Mouse (Mus musculus): ENCODE data around the gene Eif2b2. TPM values are rescaled to one million over a fixed set of nuclear protein-coding genes. Genes with fewer than 3 reads are reported as not detected.

The Eif2b2 gene
- polyA plus RNA-seq, 1 experiment from 2014 or later, result 78.7 TPM

DNA sequence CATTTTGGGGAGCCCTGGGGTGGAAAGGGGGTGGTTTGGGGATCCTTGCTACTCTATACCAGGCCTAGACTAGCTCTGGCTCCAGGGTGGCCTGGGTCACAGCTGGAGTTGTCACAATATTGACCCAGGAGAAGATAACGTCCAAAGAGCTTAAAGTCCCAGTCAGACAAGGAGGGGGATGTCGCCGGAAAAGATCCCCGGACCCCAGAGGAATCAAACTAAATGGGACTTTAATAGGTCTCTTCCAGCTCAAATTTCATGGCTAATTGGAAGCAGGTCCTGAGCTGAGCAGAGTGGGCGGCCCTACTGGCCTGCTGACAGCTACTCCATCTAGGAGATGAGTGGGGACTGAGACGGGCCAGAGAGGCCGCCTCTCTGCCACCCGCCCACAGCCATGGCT is 21.3 kb upstream of the Eif2b2 start:
- ATAC-seq (ENCODE audit: low FRiP score, low TSS enrichment), result no peak
- 57% methylated on average over 8 of the region's 8 CpGs for WGBS
- Histone ChIP-seq H3K9ac (replicated peaks; ENCODE audit: low read length) (no peak overlapping the region), H3K4me2 (ENCODE audit: low read length) (no peak overlapping the region), H3K27ac (replicated peaks; ENCODE audit: low read depth, low read length) (no peak overlapping the region), H3K36me3 (ENCODE audit: control insufficient read depth, insufficient read depth, low read length) (no peaks in the 10 kb centered on the region), H3K9me3 (ENCODE audit: control insufficient read depth, low read length) (no peaks in the 10 kb centered on the region), H3K4me3 (replicated peaks; ENCODE audit: low read depth, low read length) (no peak overlapping the region), H3K4me1 (ENCODE audit: control insufficient read depth, insufficient read depth, low read length) (peaks cover 19% of the 10 kb centered on the region), H3K27me3 (ENCODE audit: control insufficient read depth, insufficient read depth, low read length) (no peaks in the 10 kb centered on the region)
- no peak for DNase-seq

DNA sequence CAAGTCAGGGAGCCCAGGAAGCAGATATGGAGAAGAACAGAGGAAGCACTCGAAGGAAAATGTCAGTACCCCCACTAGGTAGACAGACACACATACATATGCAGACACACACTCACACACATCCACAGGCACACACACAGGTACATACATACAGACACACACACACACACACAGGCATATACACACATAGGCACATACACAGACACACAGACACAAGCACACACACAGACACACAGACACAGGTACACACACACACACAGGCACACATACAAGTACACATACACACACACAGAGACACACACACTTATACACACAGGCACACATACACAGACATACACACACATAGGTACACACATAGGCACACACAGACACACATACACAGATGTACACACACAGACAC is 19.3 kb upstream of the Eif2b2 start:
- DNase-seq, result no peak
- 94% methylated on average over 1 of the region's 1 CpGs for WGBS
- Histone ChIP-seq H3K27me3 (ENCODE audit: control insufficient read depth, insufficient read depth, low read length) (no peaks in the 10 kb centered on the region), H3K4me3 (replicated peaks; ENCODE audit: low read depth, low read length) (no peak overlapping the region), H3K4me1 (ENCODE audit: control insufficient read depth, insufficient read depth, low read length) (peaks cover 15% of the 10 kb centered on the region), H3K4me2 (ENCODE audit: low read length) (no peak overlapping the region), H3K36me3 (ENCODE audit: control insufficient read depth, insufficient read depth, low read length) (no peaks in the 10 kb centered on the region), H3K9me3 (ENCODE audit: control insufficient read depth, low read length) (no peaks in the 10 kb centered on the region), H3K9ac (replicated peaks; ENCODE audit: low read length) (no peak overlapping the region), H3K27ac (replicated peaks; ENCODE audit: low read depth, low read length) (no peak overlapping the region)
- ATAC-seq (ENCODE audit: low FRiP score, low TSS enrichment), result no peak

DNA sequence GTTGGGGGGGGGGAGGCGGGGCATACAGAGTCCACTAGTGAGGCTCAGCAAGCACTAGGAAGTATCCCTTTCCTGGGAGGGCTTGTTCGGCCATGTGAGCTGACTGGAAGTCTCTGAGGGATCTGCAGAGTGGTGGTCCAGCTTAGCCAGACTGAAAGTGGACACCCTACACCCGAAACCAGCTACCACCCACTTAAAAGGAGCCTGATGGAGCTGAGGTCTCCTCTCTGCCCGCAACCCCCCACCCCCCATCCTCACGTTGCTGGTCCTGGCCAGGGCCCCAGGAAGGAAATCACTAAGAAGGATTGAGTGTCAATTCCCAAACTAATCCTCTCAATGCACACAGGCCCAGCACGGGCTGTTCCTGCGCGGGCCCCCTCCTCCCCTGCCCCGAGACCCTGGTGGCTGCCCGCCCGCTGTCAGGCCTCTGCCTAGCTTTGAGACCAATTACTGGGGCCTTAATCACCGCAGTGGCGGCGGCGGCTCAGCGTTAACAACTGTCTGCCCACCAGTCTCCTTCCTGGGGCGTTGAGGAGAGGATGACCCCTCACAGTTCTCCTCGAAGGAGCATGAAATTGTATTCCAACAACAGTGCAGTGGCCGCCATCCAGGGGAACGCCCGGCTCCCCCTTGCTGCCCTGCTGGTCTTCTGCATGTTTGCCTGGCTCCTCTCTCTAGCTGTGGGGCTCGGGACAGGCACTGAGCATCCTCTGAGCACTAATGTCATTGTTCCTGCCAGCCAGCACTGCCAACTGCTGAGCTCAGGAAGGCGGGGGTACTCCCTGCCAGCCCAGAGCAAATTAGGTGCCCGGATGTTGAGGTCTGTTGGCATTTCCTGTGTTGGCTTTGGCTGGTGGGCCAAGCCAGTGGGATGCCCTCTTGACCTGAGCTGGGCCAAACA is 18.1 kb upstream of the Eif2b2 start:
- 0 out of 2 replicates have a peak overlapping the region, but pooled peaks have one; percentile 14 for H3K9ac ChIP-seq (replicated peaks; ENCODE audit: low read length)
- no peaks in the 10 kb centered on the region for H3K36me3 ChIP-seq (ENCODE audit: control insufficient read depth, insufficient read depth, low read length)
- H3K9me3 ChIP-seq (ENCODE audit: control insufficient read depth, low read length), result no peaks in the 10 kb centered on the region
- 13% methylated on average over 24 of the region's 24 CpGs for WGBS
- DNase-seq, result peak; percentile 68
- peaks cover 15% of the 10 kb centered on the region for H3K4me1 ChIP-seq (ENCODE audit: control insufficient read depth, insufficient read depth, low read length)
- H3K4me3 ChIP-seq (replicated peaks; ENCODE audit: low read depth, low read length), result no peak overlapping the region
- H3K27ac ChIP-seq (replicated peaks; ENCODE audit: low read depth, low read length), result peak overlapping the region; percentile 78
- H3K27me3 ChIP-seq (ENCODE audit: control insufficient read depth, insufficient read depth, low read length), result no peaks in the 10 kb centered on the region
- peak overlapping the region; percentile 28 for H3K4me2 ChIP-seq (ENCODE audit: low read length)
- peak; percentile 46; the same call in 1 of the 2 replicates for ATAC-seq (ENCODE audit: low FRiP score, low TSS enrichment)

DNA sequence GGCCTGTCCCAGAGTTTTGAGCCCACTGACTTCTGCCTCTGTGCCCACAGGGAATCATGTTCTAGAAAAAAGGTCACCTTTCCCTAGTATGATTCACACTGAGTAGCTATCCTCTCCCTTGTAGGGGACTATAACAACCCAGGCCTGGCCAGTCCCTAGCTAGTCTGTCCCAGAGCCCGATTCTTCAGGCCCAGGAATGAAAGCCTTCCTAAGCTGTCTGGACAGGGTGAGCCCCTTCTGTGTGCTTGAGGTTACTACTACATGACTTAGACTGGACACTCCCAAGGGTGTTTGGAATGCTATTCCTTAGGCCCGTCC is 17.5 kb upstream of the Eif2b2 start:
- no peak overlapping the region for H3K4me3 ChIP-seq (replicated peaks; ENCODE audit: low read depth, low read length)
- ATAC-seq (ENCODE audit: low FRiP score, low TSS enrichment), result no peak
- no peaks in the 10 kb centered on the region for H3K27me3 ChIP-seq (ENCODE audit: control insufficient read depth, insufficient read depth, low read length)
- no peak for DNase-seq
- H3K36me3 ChIP-seq (ENCODE audit: control insufficient read depth, insufficient read depth, low read length), result no peaks in the 10 kb centered on the region
- H3K4me1 ChIP-seq (ENCODE audit: control insufficient read depth, insufficient read depth, low read length), result peaks cover 15% of the 10 kb centered on the region
- H3K9me3 ChIP-seq (ENCODE audit: control insufficient read depth, low read length), result no peaks in the 10 kb centered on the region
- H3K27ac ChIP-seq (replicated peaks; ENCODE audit: low read depth, low read length), result peak overlapping the region; percentile 78
- no peak overlapping the region for H3K4me2 ChIP-seq (ENCODE audit: low read length)
- WGBS, result 78% methylated on average over 2 of the region's 2 CpGs
- H3K9ac ChIP-seq (replicated peaks; ENCODE audit: low read length), result no peak overlapping the region

DNA sequence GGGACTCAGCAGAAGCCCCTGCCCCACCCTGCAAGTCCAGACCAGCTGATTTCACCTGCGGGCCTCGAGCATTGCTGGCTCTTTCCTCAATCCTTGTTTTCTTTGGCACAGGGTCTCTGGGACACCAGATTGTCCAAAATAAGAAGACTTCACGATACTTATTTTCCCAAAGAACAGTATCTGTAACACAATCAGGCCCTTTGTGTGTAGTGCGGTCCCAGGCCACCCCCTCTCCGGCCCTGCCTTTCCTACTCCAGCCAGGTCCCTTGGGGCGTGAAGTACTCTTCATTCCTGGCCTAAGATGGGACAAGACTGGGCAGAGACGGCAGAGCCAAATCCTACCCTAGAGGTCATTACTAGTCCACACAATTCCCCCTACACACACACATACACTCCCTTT is 17.1 kb upstream of the Eif2b2 start:
- no peak for DNase-seq
- WGBS, result 89% methylated on average over 7 of the region's 7 CpGs

DNA sequence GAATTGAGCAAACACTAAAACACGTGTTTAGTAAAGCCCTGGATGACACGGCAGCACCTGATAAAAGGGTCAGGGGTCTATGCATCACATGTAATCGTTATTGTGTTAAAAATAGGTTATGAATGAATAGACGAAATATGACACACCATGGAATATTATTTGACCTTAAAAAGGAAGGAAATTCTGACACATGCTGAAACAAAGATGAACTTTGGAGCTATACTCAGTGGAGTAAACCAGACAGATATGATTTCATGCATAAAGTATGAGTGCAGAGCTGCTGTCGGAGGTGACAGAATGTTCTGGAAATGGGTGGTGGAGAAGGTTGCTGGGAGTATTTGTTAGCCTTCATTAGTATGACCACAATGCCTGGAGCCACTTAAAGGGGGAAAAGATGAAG is 15.6 kb upstream of the Eif2b2 start:
- Histone ChIP-seq H3K4me2 (ENCODE audit: low read length) (no peak overlapping the region), H3K27me3 (ENCODE audit: control insufficient read depth, insufficient read depth, low read length) (no peaks in the 10 kb centered on the region), H3K27ac (replicated peaks; ENCODE audit: low read depth, low read length) (no peak overlapping the region), H3K4me1 (ENCODE audit: control insufficient read depth, insufficient read depth, low read length) (peaks cover 15% of the 10 kb centered on the region), H3K4me3 (replicated peaks; ENCODE audit: low read depth, low read length) (no peak overlapping the region), H3K9ac (replicated peaks; ENCODE audit: low read length) (no peak overlapping the region), H3K36me3 (ENCODE audit: control insufficient read depth, insufficient read depth, low read length) (no peaks in the 10 kb centered on the region), H3K9me3 (ENCODE audit: control insufficient read depth, low read length) (no peaks in the 10 kb centered on the region)
- ATAC-seq (ENCODE audit: low FRiP score, low TSS enrichment), result no peak
- DNase-seq, result no peak
- WGBS, result 84% methylated on average over 5 of the region's 5 CpGs

More for the DNA sequence above, 17.1 kb upstream of the Eif2b2 start:
- Histone ChIP-seq H3K9me3 (ENCODE audit: control insufficient read depth, low read length) (no peaks in the 10 kb centered on the region), H3K4me1 (ENCODE audit: control insufficient read depth, insufficient read depth, low read length) (peaks cover 15% of the 10 kb centered on the region), H3K4me2 (ENCODE audit: low read length) (no peak overlapping the region), H3K27ac (replicated peaks; ENCODE audit: low read depth, low read length) (peak overlapping the region; percentile 78; the same call in 1 of the 2 replicates), H3K27me3 (ENCODE audit: control insufficient read depth, insufficient read depth, low read length) (no peaks in the 10 kb centered on the region), H3K9ac (replicated peaks; ENCODE audit: low read length) (no peak overlapping the region), H3K36me3 (ENCODE audit: control insufficient read depth, insufficient read depth, low read length) (no peaks in the 10 kb centered on the region), H3K4me3 (replicated peaks; ENCODE audit: low read depth, low read length) (no peak overlapping the region)
- ATAC-seq (ENCODE audit: low FRiP score, low TSS enrichment), result no peak

DNA sequence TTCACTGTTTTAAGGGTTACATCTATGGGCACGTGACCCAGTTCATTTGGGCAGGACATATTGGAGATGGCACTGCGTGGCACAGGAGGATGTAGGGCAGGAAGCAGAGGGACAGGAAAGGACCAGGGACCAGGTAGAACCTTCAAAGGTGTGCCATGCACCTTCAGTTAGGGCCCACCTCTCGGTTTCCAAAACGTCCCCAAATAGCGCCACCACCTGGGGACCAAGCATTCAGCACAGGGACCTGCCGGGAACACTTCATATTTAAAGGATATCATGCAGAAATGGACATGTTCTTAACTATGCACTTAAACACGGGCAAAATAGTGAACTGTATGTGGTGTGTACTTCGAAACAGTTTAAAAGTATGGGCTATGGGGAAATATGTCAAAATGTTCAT is 15.2 kb upstream of the Eif2b2 start:
- H3K9me3 ChIP-seq (ENCODE audit: control insufficient read depth, low read length), result no peaks in the 10 kb centered on the region
- DNase-seq (no peak), ATAC-seq (ENCODE audit: low FRiP score, low TSS enrichment) (no peak)
- H3K4me2 ChIP-seq (ENCODE audit: low read length), result no peak overlapping the region
- H3K4me3 ChIP-seq (replicated peaks; ENCODE audit: low read depth, low read length), result no peak overlapping the region
- no peaks in the 10 kb centered on the region for H3K36me3 ChIP-seq (ENCODE audit: control insufficient read depth, insufficient read depth, low read length)
- 51% methylated on average over 8 of the region's 8 CpGs for WGBS
- H3K27ac ChIP-seq (replicated peaks; ENCODE audit: low read depth, low read length), result no peak overlapping the region
- H3K4me1 ChIP-seq (ENCODE audit: control insufficient read depth, insufficient read depth, low read length), result peaks cover 15% of the 10 kb centered on the region
- no peaks in the 10 kb centered on the region for H3K27me3 ChIP-seq (ENCODE audit: control insufficient read depth, insufficient read depth, low read length)
- H3K9ac ChIP-seq (replicated peaks; ENCODE audit: low read length), result no peak overlapping the region

DNA sequence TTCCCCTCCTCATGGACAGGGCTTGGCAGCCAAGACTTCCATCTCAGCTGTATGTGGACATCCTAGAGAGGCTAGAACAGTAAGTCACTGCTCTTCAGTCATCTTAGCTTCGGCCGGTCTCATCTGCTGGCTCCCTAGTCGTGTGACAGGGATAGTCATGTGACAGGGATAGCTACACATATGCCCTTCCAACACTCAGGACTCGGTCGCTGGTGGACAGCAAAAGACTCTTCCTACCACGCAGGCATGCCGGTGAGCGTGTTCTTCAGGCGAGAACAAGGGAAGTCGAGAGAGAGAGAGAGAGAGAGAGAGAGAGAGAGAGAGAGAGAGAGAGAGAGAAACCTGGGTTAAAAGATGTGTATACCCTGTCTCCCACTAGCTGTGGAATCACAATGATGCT is 13.9 kb upstream of the Eif2b2 start:
- H3K27ac ChIP-seq (replicated peaks; ENCODE audit: low read depth, low read length), result no peak overlapping the region
- no peak overlapping the region for H3K4me2 ChIP-seq (ENCODE audit: low read length)
- DNase-seq (no peak), ATAC-seq (ENCODE audit: low FRiP score, low TSS enrichment) (no peak)
- peaks cover 15% of the 10 kb centered on the region for H3K4me1 ChIP-seq (ENCODE audit: control insufficient read depth, insufficient read depth, low read length)
- H3K9me3 ChIP-seq (ENCODE audit: control insufficient read depth, low read length), result no peaks in the 10 kb centered on the region
- 88% methylated on average over 10 of the region's 10 CpGs for WGBS
- H3K36me3 ChIP-seq (ENCODE audit: control insufficient read depth, insufficient read depth, low read length), result no peaks in the 10 kb centered on the region
- no peaks in the 10 kb centered on the region for H3K27me3 ChIP-seq (ENCODE audit: control insufficient read depth, insufficient read depth, low read length)
- no peak overlapping the region for H3K9ac ChIP-seq (replicated peaks; ENCODE audit: low read length)
- no peak overlapping the region for H3K4me3 ChIP-seq (replicated peaks; ENCODE audit: low read depth, low read length)

DNA sequence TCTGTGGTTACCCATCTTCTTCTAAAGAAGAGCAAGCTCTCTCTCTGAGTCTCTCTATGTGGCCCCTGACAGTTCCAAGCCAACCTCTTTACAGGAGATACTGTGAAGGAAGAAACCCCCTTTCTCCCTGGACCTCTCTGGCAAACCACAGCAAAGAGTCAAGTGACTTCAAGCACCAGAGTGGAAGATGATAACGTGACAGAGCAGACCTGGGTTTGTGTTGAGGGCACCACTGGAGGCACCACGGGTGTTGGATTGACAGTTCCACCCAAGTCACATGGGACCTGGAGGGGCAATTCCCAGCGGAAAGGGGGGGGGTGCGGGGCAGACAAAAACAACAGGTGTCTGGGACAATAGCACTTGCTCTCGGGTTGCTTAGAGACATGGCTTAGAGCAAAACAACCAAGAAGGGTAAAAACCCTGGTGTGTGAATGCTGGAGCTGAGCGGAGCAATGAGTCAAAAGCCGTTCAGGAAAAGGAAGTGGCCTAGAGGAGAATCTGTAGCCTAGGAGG is 10.5 kb upstream of the Eif2b2 start:
- H3K4me3 ChIP-seq (replicated peaks; ENCODE audit: low read depth, low read length), result no peak overlapping the region
- H3K9ac ChIP-seq (replicated peaks; ENCODE audit: low read length), result no peak overlapping the region
- no peak overlapping the region for H3K27ac ChIP-seq (replicated peaks; ENCODE audit: low read depth, low read length)
- DNase-seq (no peak), ATAC-seq (ENCODE audit: low FRiP score, low TSS enrichment) (no peak)
- H3K4me1 ChIP-seq (ENCODE audit: control insufficient read depth, insufficient read depth, low read length), result no peaks in the 10 kb centered on the region
- H3K9me3 ChIP-seq (ENCODE audit: control insufficient read depth, low read length), result no peaks in the 10 kb centered on the region
- no peaks in the 10 kb centered on the region for H3K27me3 ChIP-seq (ENCODE audit: control insufficient read depth, insufficient read depth, low read length)
- H3K36me3 ChIP-seq (ENCODE audit: control insufficient read depth, insufficient read depth, low read length), result no peaks in the 10 kb centered on the region
- H3K4me2 ChIP-seq (ENCODE audit: low read length), result no peak overlapping the region
- WGBS, result 35% methylated on average over 7 of the region's 7 CpGs

Measured in midbrain, embryonic 14.5 days (tissue).